Mouse (Mus musculus) granulocyte monocyte progenitor cell, adult 5-6 weeks (primary cell): Measurements from ENCODE around the gene Polrmt. TPM values are rescaled to one million over a fixed set of nuclear protein-coding genes. Genes with fewer than 3 reads are reported as not detected.
"Not testable (repeated sequence)": the region's sequence is repeated elsewhere in the genome, so short reads cannot be mapped to it uniquely, and the experiment has no call there.

Experiments used
- ATAC-seq: replicated peaks from 2 replicates; pipeline ENCODE4 v1.8.0; 2016; ENCODE audit warnings: mild to moderate bottlenecking, moderate TSS enrichment, inconsistent platforms; ENCODE audit not compliant: poor library complexity, severe bottlenecking
- total RNA-seq, 2 experiments: library from RNA; stranded (forward) in 1 of 2; stranded (reverse) in 1 of 2; fragments of 200-712, 200-1000 nt in 1 of 2; fragments of >200 nt in 1 of 2; fragmentation: Nextera tagmentation in 1 of 2; gene quantifications; 2 replicates each; pipeline ENCODE4 v1.2.3; 2014 to 2017

Gene Polrmt
- total RNA-seq, 2 experiments from 2014 or later: 12.7 to 56.2 TPM

- ATAC-seq: no peak
Observed at GRCm38 (mm10) chr10:79777103-79777531, 30.7 kb upstream of the Polrmt start, which contains the start of gene Fstl3. Gene Fstl3, plus strand, starts transcription at chr10:79777272.

GRCm38 (mm10) chr10:79774486-79775279, 28.3 kb upstream of the Polrmt start:
- ATAC-seq: no peak

GRCm38 (mm10) chr10:79773208-79773607, 26.8 kb upstream of the Polrmt start:
- ATAC-seq: no peak

- ATAC-seq: no peak
Observed at GRCm38 (mm10) chr10:79772320-79772719, 25.9 kb upstream of the Polrmt start.

GRCm38 (mm10) chr10:79769329-79769728, 22.9 kb upstream of the Polrmt start:
- ATAC-seq: no peak

- ATAC-seq: peak; percentile 31
Observed at GRCm38 (mm10) chr10:79768400-79768799, 22.0 kb upstream of the Polrmt start.

- ATAC-seq: peak; percentile 50
Observed at GRCm38 (mm10) chr10:79767372-79768244, 21.2 kb upstream of the Polrmt start.

- ATAC-seq: peak; percentile 89
Observed at GRCm38 (mm10) chr10:79766508-79767325, 20.3 kb upstream of the Polrmt start, which contains the start of gene Rnf126. Gene Rnf126, minus strand, starts transcription at chr10:79766952.

GRCm38 (mm10) chr10:79766001-79766507, 19.7 kb upstream of the Polrmt start:
- no peak for ATAC-seq

GRCm38 (mm10) chr10:79765228-79765745, 18.9 kb upstream of the Polrmt start:
- ATAC-seq: no peak

GRCm38 (mm10) chr10:79764234-79764633, 17.9 kb upstream of the Polrmt start:
- no peak for ATAC-seq

GRCm38 (mm10) chr10:79762875-79763274, 16.5 kb upstream of the Polrmt start:
- ATAC-seq: no peak

- ATAC-seq: no peak
Observed at GRCm38 (mm10) chr10:79760603-79761143, 14.3 kb upstream of the Polrmt start.

- not testable (repeated sequence) for ATAC-seq
Observed at GRCm38 (mm10) chr10:79759675-79760074, 13.3 kb upstream of the Polrmt start.

GRCm38 (mm10) chr10:79756660-79757059, 10.3 kb upstream of the Polrmt start:
- no peak for ATAC-seq

GRCm38 (mm10) chr10:79755854-79756253, 9.5 kb upstream of the Polrmt start:
- no peak for ATAC-seq

GRCm38 (mm10) chr10:79754856-79755516, 8.6 kb upstream of the Polrmt start, which contains the start of gene Fgf22:
Gene Fgf22, plus strand, starts transcription at chr10:79755076.
- peak; percentile 86 for ATAC-seq

- ATAC-seq: no peak
Observed at GRCm38 (mm10) chr10:79748496-79748895, 2.1 kb upstream of the Polrmt start.

- peak; percentile 49 for ATAC-seq
Observed at GRCm38 (mm10) chr10:79746774-79747151, 382 bp upstream of the Polrmt start.
